Mouse (Mus musculus) bone marrow macrophage, adult 2 months (primary cell): Measurements from ENCODE around the gene Atg7. TPM values are rescaled to one million over a fixed set of nuclear protein-coding genes. Genes with fewer than 3 reads are reported as not detected.

Source experiments
- H3K27ac ChIP-seq: 2 replicates; pipeline ENCODE4 v1.5.1; 2012; ENCODE audit warnings: low read depth, low read length; ENCODE audit not compliant: insufficient read depth
- H3K4me1 ChIP-seq: 2 replicates; pipeline ENCODE4 v1.6.1; 2012; ENCODE audit warnings: low read length; ENCODE audit not compliant: control insufficient read depth, insufficient read depth
- H3K4me3 ChIP-seq: 2 replicates; pipeline ENCODE4 v1.5.1; 2012; ENCODE audit warnings: mild to moderate bottlenecking, low read length, moderate library complexity; ENCODE audit not compliant: insufficient read depth
- CTCF ChIP-seq: IDR thresholded peaks from 2 replicates; pipeline ENCODE4 v1.5.1; 2012; ENCODE audit warnings: low read depth, mild to moderate bottlenecking, low read length, moderate library complexity
- POLR2A ChIP-seq: IDR thresholded peaks from 2 replicates; pipeline ENCODE4 v1.6.1; 2012; ENCODE audit warnings: mild to moderate bottlenecking, low read depth, low read length, borderline replicate concordance
- polyA plus RNA-seq: library from polyadenylated mRNA; stranded (reverse); fragments of >200 nt; gene quantifications from 2 replicates; pipeline ENCODE4 v1.2.4, GENCODE M21; 2012; ENCODE audit not compliant: missing spikeins, insufficient read depth, insufficient read length

The Atg7 gene
- polyA plus RNA-seq, 1 experiment: 53.2 TPM

DNA sequence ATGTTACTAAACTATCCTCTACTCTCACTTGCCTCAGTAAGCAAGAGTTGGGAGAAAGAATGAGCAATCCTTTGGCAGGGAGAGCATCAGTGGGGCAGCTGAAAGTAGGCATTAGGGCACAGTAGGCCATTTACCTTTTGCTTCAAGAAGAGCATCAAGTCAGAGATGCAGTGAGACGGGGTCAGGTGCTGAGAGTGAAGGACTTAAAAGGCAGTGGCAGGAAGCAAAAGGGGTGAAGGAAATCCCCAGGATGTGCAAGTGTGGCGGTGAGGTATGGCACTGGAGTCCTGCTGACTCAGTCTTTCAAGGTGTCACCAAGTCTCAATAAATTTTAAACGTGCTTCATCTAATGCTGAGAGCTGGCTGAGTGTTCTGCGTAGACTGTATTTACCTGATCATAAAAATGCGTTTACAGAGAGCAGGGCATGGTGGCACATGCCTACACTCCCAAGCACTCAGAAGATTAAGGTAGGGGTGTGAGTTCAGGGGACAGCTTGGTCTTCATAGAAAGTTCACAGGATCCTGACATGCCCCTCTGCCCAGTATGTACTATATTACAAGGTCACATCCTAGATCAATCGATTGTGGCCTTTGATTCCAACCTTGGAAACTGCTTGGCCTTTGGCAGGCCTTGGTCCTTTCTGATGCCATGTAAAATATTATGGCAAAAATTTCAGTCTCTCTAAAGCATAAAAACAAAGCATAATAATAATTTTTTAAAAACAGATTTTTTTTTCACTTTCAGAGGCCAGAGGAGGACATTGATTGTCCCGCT lies 14.1 kb downstream of the Atg7 start:
- Histone ChIP-seq H3K27ac (no peak overlapping the region), H3K4me1 (peaks cover 68% of the 10 kb centered on the region), H3K4me3 (no peak overlapping the region)
- TF ChIP-seq POLR2A: no peak
- TF ChIP-seq CTCF: no peak

DNA sequence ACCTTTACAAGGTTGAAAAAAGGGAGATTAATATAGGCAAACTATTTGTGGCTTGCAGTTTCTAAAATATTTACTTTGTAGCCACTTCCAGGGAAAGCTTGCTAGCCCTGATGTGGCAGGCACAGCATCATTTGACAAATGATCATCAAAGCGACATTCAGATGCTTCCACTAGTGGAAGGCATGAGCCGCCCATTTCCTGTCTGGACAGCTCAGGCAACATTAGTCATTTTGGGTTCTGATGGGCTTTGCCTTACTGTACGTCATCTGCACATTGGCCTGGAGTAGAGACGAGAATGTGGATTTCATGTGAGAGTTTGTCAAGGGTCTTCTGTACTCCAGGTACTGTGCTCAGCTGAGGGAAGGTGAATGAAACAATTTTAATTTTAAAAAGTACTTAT lies 14.9 kb downstream of the Atg7 start:
- Histone ChIP-seq H3K4me3 (no peak overlapping the region), H3K27ac (peak overlapping the region; percentile 22; the same call in 1 of the 2 replicates), H3K4me1 (peaks cover 73% of the 10 kb centered on the region)
- no peak for TF ChIP-seq CTCF
- TF ChIP-seq POLR2A: no peak

DNA sequence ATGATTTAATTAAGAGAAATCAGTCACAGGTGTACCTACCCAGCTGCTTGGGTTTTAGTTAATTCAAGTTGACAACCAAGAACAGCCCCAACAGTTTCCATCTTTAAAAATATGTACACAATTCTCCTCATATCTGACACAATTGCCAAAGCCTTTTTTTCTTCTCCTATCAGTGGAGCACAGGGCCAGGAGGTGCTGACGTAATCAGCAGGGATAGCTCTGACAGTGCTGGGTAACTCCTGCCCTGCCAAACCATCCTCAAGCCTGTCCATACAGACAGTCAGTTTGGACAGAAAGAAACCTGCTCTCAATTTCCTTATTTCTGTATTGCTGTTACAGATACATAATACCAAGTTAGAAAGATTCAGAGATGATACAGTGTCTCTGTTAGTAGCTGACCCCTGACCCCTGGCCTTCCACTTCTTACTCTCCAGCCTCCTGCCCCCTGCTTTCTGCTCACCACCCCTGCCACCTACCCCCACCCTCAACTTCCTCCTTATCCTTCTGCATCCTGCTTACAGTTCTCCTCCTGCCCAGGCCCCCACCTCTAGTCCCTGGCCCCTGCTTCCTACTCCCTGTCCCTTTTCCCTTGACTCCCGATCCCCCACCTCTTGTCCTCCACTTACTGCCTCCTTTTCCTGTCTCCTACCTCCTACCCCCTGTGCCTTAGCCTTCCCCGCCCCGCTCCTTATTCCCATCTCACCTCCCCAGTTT lies 16.5 kb downstream of the Atg7 start:
- peaks cover 85% of the 10 kb centered on the region for H3K4me1 ChIP-seq
- H3K27ac ChIP-seq: peak overlapping the region; percentile 88
- no peak for TF ChIP-seq CTCF
- no peak for TF ChIP-seq POLR2A
- H3K4me3 ChIP-seq: peak overlapping the region; percentile 7; the same call in 1 of the 2 replicates

DNA sequence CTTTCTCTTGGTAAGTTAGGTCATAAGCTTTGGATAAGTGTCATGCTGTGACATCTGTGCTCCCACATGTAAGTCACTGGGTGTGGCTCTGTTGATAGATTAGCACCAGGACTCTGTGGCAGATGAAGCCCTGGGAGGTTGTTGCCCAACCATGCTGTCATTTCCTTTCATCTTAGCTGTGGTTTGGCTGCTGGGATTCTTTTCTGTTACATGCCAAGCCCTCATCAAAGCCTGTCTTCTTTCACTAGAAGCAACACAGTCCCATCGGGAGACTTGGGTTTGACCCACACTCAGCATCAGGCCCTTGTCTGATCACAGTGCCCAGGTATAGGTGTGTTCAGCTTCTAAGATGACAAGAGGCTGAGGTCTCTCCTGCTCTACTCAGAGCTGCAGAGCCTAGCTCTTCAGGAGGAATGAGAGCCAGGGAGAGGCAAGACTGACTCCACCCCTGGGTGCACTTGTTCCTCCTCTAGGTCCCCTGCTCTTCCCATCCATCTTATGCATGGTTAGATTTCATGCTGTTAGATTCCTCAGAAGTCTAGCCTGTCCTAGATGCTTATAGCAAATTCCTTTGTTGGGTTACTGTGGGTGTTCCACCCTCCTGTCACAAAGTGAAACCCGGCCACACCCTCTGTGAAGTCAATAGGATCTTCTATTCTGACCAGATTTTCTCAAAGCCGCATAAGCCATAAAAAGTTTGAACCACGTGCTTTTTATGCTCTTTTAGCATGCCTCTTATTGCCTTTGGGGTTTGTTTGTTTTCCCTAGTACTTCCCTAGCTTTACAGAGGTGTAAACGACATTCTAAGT lies 17.3 kb downstream of the Atg7 start:
- Histone ChIP-seq H3K4me1 (peaks cover 80% of the 10 kb centered on the region), H3K27ac (peak overlapping the region; percentile 88), H3K4me3 (peak overlapping the region; percentile 7; the same call in 1 of the 2 replicates)
- TF ChIP-seq CTCF (no peak), POLR2A (no peak)

DNA sequence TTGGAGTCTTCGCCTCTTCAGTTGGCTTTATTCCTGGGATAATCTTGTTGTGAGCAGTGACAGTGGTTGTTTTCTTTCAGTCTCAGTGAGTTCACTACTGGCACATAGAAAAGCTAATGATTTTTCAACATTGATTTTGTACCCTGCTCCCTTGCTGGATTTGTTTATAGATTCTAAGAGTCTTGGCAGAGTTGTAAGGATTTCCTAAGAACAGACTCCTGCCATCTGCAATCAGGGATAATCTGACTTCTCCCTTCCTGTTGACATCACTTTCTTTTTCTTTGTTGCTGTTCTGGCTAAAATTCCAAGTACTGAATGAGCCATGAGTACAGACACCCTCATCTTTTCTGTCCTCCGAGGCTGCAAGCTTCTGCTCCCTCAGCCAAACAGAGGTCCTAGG lies 20.8 kb downstream of the Atg7 start:
- Histone ChIP-seq H3K4me1 (peaks cover 52% of the 10 kb centered on the region), H3K27ac (no peak overlapping the region), H3K4me3 (no peak overlapping the region)
- TF ChIP-seq POLR2A (no peak), CTCF (no peak)

DNA sequence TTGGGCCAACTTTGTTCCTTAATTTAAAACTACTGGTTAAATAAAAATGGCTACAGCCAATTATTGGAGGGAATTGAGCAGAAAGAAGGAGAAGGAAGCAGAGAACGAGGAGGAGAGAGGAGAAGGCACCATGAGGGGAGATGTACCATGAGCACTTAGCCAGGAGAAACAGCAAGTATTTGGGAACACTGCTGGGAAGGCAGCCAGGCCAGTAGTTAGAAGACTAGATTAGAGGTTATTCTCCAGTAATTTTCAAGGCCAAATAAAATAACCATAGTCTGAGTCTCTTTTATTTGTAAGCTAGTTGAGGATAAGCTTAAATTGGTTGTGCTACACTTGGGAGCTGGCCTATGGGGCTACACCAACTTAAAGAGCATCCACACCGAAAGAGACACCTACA lies 21.8 kb downstream of the Atg7 start:
- H3K27ac ChIP-seq: no peak overlapping the region
- H3K4me3 ChIP-seq: no peak overlapping the region
- H3K4me1 ChIP-seq: peaks cover 44% of the 10 kb centered on the region
- no peak for TF ChIP-seq POLR2A
- TF ChIP-seq CTCF: no peak

DNA sequence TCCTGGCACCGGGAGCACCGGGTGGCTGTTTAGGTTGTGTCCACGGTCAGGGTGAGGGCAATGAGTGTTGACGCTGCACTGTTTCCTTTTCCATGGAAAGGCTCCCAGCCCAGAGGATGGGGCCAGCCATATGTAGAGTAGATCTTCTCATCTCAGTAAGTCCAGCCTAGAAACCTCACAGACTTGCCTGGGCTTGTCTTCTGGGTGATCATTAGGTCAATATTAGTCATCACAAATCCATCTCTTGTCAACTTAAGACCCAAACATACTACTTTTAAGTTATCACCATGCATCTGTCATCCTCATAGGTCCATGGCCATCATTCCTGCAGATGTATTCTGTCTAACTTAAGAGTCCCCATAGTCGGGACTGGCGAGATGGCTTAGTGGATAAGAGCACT lies 24.6 kb downstream of the Atg7 start:
- Histone ChIP-seq H3K27ac (no peak overlapping the region), H3K4me1 (peaks cover 20% of the 10 kb centered on the region), H3K4me3 (no peak overlapping the region)
- TF ChIP-seq POLR2A (no peak), CTCF (no peak)

DNA sequence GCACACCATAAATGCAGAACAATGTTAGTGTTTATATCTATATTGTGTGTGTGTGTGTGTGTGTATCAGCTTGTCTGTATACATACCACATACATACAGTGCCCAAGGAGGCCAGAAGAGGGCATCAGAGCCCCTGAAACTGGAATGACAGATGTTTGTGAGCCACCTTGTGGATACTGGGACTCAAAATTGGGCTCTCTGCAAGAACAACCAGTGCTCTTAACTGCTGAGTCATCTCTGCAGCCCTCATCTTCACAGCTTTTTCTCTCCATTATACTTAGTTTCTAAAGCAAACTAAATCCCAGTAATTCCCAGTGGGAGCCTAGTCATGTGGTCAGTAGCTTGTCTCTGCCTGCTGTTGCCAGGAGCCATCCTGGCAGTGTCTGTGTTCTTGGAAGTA lies 31.9 kb downstream of the Atg7 start:
- Histone ChIP-seq H3K4me1 (no peaks in the 10 kb centered on the region), H3K27ac (no peak overlapping the region), H3K4me3 (no peak overlapping the region)
- TF ChIP-seq CTCF: no peak
- TF ChIP-seq POLR2A: no peak

DNA sequence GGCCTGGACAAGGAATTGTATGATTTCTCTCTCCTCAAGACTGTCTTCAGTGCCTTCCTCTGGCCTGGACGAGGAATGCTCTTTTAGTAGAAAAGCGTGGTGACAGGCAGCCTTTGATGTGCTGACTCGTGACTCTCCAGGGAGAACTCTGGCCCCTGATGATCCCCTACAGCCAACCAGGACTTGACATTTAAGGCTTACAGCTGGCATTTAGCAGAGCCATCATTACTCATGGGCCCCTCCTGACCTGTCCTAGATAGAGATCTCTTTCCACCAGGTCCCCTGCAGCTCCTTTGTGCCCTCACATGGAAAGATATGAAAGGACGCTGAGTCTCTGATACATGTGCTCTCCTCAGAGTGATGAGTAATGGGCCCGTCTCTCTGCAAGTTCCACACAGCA lies 33.2 kb downstream of the Atg7 start:
- Histone ChIP-seq H3K27ac (no peak overlapping the region), H3K4me3 (no peak overlapping the region), H3K4me1 (no peaks in the 10 kb centered on the region)
- TF ChIP-seq CTCF (no peak), POLR2A (no peak)
